Mouse (Mus musculus): Measurements from ENCODE around the gene Cib1.
A peak's percentile ranks its signal among the peaks of the same experiment; 100 is the strongest.

Gene Cib1

GRCm38 (mm10) chr7:80200963-80201539, 31.6 kb downstream of the Cib1 start:
- DNase-seq (ENCODE audit: low spot score): no peak

GRCm38 (mm10) chr7:80200588-80200945, 32.0 kb downstream of the Cib1 start:
- no peak for DNase-seq (ENCODE audit: low spot score)

GRCm38 (mm10) chr7:80199851-80200587, 32.6 kb downstream of the Cib1 start:
- DNase-seq (ENCODE audit: low spot score): no peak

- no peak for DNase-seq (ENCODE audit: low spot score)
Measured at GRCm38 (mm10) chr7:80199286-80199685, 33.3 kb downstream of the Cib1 start.

- no peak for DNase-seq (ENCODE audit: low spot score)
Measured at GRCm38 (mm10) chr7:80198863-80199262, 33.8 kb downstream of the Cib1 start.

- DNase-seq (ENCODE audit: low spot score): peak; percentile 72
Measured at GRCm38 (mm10) chr7:80197941-80198778, 34.5 kb downstream of the Cib1 start.

- no peak for DNase-seq (ENCODE audit: low spot score)
Measured at GRCm38 (mm10) chr7:80197371-80197770, 35.2 kb downstream of the Cib1 start.

- DNase-seq (ENCODE audit: low spot score): no peak
Measured at GRCm38 (mm10) chr7:80195576-80196263, 36.9 kb downstream of the Cib1 start.

GRCm38 (mm10) chr7:80195146-80195545, 37.5 kb downstream of the Cib1 start:
- DNase-seq (ENCODE audit: low spot score): no peak

- no peak for DNase-seq (ENCODE audit: low spot score)
Measured at GRCm38 (mm10) chr7:80193941-80194739, 38.5 kb downstream of the Cib1 start.

- DNase-seq (ENCODE audit: low spot score): peak; percentile 73
Measured at GRCm38 (mm10) chr7:80192226-80193061, 40.2 kb downstream of the Cib1 start.

- peak; percentile 69 for DNase-seq (ENCODE audit: low spot score)
Measured at GRCm38 (mm10) chr7:80191455-80191854, 41.2 kb downstream of the Cib1 start.

- DNase-seq (ENCODE audit: low spot score): no peak
Measured at GRCm38 (mm10) chr7:80189147-80189933, 43.3 kb downstream of the Cib1 start.

GRCm38 (mm10) chr7:80188579-80189125, 44.0 kb downstream of the Cib1 start:
- DNase-seq (ENCODE audit: low spot score): no peak

GRCm38 (mm10) chr7:80187501-80187900, 45.1 kb downstream of the Cib1 start:
- DNase-seq (ENCODE audit: low spot score): no peak

GRCm38 (mm10) chr7:80186531-80187296, 45.9 kb downstream of the Cib1 start, which contains the start of gene Sema4b:
Sema4b (plus strand) TSS chr7:80186841.
- DNase-seq (ENCODE audit: low spot score): peak; percentile 88

- DNase-seq (ENCODE audit: low spot score): no peak
Measured at GRCm38 (mm10) chr7:80186021-80186420, 46.6 kb downstream of the Cib1 start.

- no peak for DNase-seq (ENCODE audit: low spot score)
Measured at GRCm38 (mm10) chr7:80184968-80185367, 47.6 kb downstream of the Cib1 start.

- no peak for DNase-seq (ENCODE audit: low spot score)
Measured at GRCm38 (mm10) chr7:80184551-80184950, 48.1 kb downstream of the Cib1 start.

Data from urinary bladder, postnatal 25 days (tissue).